Mouse (Mus musculus): ENCODE results near the gene Pigk.

Gene Pigk

DNA sequence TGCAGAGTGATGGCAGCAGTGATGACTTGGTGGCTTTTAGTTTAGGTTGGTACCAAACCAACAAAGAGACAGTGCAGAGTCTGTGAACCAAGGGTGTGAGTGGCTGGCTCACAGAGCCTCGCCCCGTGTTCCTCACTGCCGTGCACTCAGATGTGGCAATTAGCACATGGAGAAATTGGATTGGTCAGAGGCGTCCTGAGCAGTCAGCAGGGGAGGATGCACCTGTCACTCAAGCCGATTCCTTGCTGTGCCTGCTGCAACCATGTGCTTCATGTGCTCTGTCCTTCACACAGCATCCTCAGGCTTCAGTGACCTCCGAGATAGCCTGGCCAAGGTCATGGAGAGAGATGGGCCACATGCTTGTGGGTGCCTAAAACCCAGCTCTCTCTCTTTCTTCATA is 14.3 kb downstream of the Pigk start:
- in situ Hi-C loops (cut with MboI, MseI): loop anchor here (25.0 kb wide), 1 partner anchor 466 kb away; the partner anchor contains the start of gene Nexn

DNA sequence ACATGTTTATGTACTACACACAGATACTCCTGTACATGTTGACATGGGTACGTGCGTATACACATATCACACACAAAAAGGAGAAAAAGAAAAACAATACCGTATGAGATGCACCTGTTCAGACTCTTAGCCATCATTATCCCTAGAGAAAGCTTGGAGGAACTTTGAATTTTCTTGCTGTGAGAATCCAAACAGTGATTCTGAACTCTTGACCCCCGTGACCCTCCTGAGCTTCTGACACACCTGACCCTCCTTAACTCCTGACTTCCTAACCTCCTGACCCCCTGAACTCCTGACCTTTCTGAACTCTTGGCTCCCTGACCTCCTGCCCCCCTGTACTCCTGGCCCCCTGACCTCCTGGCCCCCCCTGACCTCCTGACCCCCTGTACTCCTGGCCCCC is 19.1 kb downstream of the Pigk start:
- in situ Hi-C loops (cut with MboI, MseI): loop anchor here (25.0 kb wide), 1 partner anchor 471 kb away; the partner anchor contains the start of gene Nexn

DNA sequence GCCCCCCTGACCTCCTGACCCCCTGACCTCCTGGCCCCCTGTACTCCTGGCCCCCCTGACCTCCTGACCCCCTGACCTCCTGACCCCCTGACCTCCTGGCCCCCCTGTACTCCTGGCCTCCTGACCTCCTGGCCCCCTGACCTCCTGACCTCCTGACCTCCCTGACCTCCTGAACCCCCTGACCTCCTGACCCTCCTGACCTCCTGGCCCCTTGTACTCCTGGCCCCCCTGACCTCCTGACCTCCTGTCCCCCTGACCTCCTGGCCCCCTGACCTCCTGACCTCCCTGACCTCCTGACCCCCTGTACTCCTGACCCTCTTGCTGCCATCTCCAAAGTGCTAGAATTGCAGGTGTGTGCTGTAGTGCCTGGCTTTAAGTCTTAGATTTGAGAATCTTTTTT is 19.6 kb downstream of the Pigk start:
- in situ Hi-C loops (cut with MboI, MseI): loop anchor here (25.0 kb wide), 1 partner anchor 471 kb away; the partner anchor contains the start of gene Nexn

DNA sequence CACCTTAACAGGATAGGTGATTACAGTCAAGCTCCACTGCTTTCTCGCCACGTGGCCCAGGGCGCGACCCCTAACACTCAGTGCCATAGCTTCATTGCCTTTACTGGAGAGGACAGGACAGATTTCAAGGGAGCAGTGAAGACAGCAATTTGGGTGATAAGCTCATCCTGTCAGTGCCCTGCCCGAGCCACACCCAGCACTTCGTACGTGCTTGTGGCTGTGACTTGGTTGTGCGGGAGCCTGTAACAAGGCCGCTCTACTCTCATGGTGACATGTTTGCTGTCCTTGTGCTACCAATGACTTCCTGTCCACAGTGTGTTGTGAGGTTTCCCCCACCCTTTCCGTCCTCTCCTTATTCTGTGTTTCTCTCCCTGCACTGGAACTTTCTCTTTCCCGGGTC is 20.2 kb downstream of the Pigk start:
- in situ Hi-C loops (cut with MboI, MseI): loop anchor here (25.0 kb wide), 1 partner anchor 472 kb away; the partner anchor contains the start of gene Nexn

DNA sequence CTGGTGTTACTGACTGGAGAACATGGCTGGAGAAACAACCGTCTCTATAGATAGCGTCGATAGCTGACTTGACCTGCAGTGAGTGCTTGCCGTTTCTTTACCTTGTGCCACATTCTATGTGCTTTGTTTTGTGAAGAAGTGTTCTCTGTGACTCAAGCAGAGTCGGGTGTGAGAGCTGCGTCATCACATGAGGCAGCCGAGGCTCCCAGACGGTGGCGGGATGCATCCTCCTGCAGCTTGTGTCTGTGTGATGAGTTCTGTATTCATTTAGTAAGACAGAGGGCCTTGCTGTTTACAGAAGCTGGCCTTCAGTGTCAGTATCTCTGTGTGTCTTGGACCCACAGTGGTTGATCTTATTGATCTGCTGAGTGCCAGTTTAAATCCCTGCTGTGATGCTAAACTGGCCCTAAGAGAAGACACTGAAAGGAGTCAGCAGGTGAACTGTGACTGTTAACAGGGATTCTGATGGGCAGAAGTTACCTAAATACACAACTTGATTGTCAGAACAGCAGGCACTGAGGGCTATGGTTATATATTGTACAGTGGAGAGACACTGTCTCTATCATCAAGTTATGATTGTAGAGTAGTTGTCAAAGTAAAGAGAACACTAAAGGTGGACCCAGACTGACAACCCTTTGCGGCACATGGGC is 21.8 kb downstream of the Pigk start:
- in situ Hi-C loops (cut with MboI, MseI): loop anchor here (25.0 kb wide), 1 partner anchor 473 kb away; the partner anchor contains the start of gene Nexn

DNA sequence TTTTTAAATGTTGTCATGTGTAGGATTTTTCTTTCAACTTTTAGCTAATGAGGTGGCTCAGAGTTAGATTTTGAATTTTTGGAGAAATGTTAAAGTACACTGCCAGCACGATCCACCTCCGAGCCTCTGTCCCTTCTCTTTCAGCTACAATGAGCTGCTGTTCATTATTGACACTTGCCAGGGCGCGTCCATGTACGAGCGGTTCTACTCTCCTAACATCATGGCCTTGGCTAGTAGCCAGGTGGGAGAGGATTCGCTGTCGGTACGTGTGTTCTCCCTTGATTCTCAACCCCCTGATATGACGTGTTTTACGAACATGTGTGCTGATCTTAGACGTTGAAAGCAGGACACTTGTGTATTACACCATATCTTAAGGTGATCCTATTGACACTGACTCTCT is 30.4 kb downstream of the Pigk start:
- in situ Hi-C loops (cut with MboI, MseI): loop anchor here (25.0 kb wide), 1 partner anchor 482 kb away; the partner anchor contains the start of gene Nexn

DNA sequence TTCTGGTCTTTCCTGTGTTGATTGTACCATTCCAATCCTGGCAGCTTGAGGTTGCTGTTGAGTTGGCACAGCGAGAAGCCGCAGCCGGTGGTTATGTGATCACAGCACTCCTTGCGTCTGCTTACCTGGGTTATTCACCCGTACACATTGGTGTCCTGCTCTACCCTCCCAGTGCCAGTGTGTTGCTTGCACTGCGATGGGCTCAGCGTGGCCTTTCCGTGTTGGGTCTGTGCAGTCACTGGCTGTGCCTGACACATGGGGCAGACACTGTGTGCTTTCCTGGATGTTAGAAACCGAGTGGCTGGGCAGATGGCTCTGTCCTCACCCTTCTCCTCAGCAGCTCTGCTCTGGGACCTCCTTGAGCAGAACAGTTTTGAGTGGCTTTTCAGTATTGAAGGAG is 31.7 kb downstream of the Pigk start:
- in situ Hi-C loops (cut with MboI, MseI): loop anchor here (5.0 to 25.0 kb wide), 2 partner anchors 273 to 483 kb away; partner anchors contain the start of gene Nexn

DNA sequence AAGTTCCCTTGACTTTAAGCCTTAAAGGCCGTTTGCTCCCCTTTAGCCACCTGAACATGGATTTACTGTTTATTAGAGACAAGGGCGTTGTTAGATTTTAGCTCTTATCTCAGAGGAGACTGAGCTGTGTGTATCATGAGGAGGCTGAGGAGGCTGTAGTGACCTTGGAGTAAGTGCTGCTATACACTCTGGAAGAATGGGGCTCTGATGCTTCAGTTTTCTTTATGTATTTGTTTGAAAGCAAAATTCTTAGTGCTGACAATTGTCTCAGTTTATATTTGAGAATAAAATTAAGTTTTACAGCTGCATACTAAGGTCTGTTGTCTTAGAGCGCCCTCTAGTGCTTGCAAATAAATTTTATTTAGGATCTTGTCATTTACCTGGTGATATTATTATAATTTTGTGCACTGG is 35.6 kb downstream of the Pigk start:
- in situ Hi-C loops (cut with MboI, MseI): loop anchor here (5.0 to 25.0 kb wide), 2 partner anchors 277 to 487 kb away; partner anchors contain the start of gene Nexn

DNA sequence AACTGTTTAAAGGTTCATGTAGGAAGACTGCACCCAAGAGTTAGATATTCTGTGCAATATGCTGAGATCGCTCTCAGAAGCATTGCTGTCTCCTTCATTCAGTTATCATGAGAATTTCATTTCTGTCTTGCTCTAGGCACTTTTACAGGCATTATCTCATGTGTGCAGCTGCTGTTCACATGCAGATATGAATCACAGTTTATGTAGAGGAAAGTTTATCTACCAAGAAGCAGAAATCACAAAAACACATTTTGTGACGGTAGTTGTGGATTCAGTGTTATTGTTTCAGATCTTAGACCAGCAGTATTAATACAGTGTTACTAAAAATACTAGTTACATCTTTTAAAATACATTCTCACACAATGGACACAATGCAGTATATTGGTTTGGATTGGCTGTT is 36.0 kb downstream of the Pigk start:
- in situ Hi-C loops (cut with MboI, MseI): loop anchor here (5.0 to 25.0 kb wide), 3 partner anchors 278 to 488 kb away; partner anchors contain the start of gene Nexn

DNA sequence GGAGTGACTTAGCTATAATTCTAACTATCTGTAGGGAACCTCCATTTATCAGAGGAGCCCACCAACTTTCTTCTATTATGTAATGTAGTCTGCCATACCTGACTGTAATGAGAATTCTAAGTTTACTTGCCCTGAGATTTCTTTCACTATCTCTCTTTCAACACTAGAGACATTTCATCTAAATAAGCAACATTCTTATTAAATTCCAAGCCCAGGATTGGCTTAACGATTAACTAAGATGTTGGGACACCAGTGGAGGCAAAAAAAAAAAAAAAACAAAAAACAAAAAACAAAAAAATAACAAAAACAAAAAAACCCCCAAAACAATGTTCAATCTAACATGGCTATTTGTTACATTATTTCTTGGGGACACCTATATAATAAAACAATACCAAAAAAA is 39.0 kb downstream of the Pigk start:
- in situ Hi-C loops (cut with MboI, MseI): loop anchor here (10.0 kb wide), 1 partner anchor 378 kb away; no protein-coding TSS in a partner anchor

DNA sequence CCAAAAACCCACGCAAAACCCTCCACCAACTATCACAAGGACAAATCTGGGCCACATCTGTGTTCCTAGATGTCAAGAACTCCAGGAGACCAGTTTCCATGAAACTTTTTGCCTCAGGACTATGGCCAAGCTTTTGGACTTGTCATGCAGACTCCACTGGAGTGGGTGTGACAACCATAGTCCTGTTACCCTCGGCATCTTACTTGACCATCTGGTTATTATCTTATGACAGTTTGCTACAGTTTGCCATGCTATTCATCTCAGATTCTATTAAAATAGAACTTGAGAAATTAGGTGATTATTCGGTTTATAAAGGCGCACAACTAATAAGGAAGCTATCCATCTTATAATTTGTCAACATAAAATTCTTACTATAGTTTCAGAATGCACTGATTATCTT is 39.4 kb downstream of the Pigk start:
- in situ Hi-C loops (cut with MboI, MseI): loop anchor here (10.0 kb wide), 1 partner anchor 379 kb away; no protein-coding TSS in a partner anchor

DNA sequence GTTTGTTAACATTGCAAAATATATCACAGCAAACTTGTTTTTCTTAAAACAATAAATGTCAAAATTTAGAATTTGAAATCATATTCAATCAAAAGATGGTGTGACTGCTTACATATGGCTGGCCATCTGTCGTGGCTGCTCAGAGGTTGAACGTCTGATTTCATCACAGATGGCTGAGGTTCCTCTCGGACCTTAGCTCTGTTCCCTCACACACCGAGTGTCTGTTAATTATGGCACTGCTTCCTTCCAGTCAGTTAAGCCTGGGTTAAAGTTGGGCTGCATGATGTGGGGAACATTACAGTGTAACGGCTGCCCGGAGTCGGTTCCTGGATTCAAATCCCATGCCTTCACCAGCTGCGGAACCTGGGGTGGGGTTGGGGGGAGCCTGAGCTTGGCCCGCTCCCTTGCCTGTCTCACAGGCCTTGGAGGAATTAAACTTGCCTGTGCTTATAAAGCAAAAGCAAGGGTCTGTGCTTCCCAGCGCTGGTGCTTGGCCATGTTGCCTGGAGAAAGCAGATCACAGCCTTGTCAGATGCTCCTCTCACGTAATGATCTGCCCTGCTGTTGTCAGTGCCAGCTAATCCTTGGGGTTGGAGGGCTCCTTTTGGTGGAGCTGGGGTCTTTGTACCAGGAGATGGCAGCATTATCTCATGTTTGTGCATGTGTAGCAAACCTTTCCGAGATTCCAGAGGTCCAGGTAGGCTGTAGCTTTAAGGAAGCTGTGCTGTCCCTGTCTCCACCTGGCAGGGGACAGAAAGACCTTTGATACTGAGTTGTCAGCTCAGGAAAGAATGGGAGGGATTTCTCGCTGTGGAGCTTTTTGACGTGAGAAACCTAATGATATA is 40.2 kb downstream of the Pigk start:
- in situ Hi-C loops (cut with MboI, MseI): loop anchor here (10.0 kb wide), 1 partner anchor 379 kb away; no protein-coding TSS in a partner anchor

DNA sequence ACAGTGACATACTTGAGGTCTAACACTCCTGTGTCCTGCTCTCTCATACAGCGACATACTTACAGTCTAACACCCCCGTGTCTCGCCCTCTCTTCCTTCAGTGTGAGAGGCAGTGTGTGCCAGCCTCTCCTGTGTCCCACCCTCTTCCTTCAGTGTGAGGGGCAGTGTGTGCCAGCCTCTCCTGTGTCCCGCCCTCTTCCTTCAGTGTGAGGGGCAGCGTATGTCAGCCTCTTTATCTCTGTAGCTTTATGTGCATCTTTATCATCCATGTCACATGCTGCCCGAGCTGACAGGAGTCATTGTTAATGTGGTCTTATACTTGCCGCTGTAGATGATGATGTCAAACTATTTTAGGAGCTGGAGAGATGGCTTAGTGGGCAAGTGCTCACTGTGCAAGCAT is 41.6 kb downstream of the Pigk start:
- in situ Hi-C loops (cut with MboI, MseI): loop anchor here (10.0 kb wide), 1 partner anchor 381 kb away; no protein-coding TSS in a partner anchor

DNA sequence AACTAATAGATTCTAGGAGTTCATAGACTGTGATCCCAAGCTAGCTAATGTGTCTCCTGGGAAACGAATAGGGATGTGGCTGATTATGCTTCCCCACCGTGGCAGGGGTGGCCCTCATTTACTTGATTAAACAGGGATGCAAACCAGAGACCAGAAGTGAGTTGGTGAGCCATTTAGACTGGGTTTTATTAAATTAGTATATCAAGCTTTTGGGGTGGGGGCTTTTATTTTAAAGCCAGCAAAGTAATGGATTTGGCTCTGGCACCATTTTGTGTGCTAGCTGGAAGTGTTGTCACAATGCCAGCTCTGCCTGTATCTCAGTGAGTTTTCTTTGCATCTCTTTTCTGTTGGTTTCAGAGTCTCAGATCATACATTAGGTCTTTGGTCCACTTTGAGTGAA is 43.0 kb downstream of the Pigk start:
- in situ Hi-C loops (cut with MboI, MseI): loop anchor here (10.0 kb wide), 1 partner anchor 382 kb away; no protein-coding TSS in a partner anchor

DNA sequence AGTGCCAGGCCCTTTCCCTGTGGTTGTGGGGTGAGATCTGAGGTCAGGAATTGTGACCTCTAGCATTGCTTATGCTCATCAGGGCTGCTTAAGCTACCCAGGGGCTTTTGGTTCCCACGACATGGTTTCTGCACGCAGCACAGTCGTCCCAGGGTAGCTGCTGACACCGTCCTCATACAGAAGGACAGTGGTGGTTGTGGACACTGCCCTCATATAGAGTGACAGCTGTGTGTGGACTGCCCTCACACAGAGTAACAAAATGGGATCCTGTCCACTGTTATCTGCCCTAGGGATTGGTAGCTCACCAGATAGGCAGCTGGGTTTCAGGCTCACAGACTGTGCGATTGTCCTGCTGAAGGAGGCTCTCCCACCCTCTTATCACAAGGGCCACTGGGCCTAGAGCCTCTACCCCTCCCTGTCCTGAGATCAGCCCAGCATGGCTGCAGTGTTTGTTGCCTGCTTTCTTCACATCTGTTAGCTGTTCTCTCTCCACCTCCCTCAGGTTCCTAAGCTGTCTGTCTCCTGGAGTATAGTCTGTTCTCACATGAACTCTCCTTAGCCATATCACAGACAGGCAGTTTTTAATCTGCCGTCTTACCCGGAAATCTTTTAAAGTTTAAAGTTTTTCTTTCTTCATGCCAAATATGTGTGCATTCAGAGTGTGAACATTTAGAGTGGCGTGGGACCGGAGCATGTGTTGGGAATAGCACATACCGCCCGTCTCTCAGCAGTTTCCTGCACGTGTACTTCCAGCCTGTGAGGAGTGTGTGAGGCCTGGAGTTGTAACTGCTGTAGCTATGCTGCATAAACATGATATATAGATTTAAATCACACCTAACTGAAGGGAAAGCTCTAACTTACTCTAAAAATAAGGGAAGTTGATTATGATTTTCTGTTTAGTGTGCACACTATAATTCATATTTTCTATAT is 43.8 kb downstream of the Pigk start:
- in situ Hi-C loops (cut with MboI, MseI): loop anchor here (10.0 kb wide), 1 partner anchor 383 kb away; no protein-coding TSS in a partner anchor

DNA sequence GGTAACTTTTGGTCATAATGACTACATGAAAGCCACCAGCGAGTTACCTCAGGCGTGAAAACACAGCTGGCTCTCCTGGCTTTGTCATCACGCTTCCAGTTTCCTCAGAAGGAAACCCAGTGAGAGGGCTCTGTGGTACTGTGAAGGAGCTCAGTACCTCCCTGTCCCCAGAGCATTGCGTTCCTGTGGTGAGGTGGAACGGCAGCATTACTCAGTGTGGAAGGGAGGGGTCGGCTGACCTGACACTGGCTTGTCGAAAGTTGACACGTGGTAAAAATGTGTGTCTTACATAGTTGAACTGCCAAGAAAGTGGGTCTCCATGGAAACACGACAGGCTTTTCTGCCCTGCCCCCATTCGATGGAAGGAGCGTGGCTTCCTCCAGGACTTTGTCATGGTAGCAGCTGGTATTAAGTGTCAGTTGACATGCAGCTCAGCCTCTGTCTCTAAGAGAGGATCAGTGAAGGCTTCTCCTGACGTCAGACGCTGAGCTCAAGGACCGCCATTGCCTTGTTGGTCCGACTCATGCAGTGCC is 44.7 kb downstream of the Pigk start:
- in situ Hi-C loops (cut with MboI, MseI): loop anchor here (10.0 kb wide), 1 partner anchor 384 kb away; no protein-coding TSS in a partner anchor

DNA sequence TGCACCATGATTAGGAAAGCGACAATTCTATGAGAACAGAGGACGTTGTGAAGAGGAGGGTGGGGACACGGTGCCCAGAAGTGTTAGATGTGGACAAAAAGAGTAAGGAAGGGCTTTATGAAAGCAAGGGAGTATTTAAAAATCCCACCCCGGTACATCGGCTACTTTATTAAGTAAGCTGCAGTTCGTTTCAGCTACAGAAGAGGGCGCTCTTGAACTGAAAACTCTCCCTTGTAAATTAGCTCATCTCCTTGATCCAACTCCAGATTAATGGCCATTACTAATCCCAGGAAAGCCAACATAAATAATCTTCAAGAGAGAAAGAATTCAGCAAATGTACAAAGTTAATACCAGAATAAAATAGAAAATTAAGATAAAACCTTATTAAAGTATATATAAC is 47.2 kb downstream of the Pigk start:
- in situ Hi-C loops (cut with MboI, MseI): no loop called here

DNA sequence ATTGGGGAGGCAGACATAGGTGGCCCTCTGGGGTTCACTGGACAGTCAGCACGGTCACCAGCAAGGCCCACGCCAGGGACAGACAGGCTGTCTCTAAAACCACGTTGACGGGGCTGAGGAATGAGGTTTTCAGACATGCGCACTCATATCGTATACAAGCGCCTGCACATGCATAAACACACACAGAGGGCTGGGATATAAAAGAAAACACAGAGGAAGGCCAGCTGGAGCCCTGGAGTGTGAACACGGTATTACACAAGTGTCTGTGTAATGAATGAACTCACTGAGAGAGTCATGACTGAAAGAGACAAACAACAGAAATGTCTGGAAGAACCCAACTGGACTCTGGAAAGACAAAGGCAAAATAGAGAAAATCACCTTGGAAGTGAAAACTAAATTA is 47.8 kb downstream of the Pigk start:
- in situ Hi-C loops (cut with MboI, MseI): no loop called here

DNA sequence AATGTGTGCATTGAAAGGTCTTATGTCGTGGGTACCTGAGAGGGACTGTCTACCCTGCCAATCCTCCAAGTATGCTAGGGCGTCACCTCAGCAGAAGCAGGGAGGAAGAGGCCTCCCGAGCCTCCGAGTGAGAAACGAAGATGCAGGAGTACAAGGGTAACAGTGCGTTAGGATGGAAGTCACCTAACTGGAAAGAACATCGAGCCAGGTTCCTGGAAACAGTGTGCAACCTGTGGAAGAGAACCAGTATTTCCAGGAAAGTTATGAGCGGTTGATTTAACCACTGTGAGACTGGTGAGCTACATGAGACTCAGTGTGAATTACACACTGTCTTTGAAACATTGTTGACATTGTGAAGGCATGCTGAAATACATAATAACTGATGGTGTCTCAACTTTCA is 48.4 kb downstream of the Pigk start:
- in situ Hi-C loops (cut with MboI, MseI): no loop called here

DNA sequence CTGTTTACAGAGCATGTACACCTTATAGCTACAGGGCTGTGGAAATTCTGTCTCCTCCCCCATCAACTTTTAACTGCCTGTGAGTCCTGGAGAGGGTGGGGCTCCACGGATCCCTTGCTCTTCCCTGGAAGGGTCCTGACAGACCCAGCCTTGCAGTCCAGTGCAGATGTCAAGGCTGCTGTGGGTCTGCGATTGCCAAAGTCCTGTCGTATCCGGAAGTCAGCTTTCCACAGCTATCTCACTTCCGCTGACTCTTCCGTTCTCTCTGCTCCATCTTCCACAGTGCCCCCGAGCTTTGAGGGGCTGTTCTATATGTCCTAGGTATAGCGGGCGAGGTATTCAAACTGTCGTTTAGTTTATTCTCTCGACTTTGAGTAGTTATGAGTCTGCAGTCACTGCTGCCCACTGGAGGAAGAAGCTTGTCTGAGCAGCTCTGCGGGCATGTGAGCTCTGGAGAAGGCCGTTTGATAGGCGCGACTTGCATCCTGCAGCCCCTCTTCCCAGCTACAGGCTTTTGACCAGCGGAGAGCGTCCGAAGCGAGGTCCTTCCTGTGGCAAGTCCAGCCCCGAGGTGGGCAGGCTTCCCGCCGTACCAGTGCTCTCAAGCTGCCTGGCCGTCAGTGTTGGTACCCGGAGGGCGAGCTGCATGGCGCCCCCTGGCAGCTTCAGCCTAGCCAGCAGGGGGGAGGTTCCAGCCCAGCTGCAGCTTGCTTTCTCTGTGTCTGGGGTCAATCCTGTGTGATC is 49.4 kb downstream of the Pigk start:
- in situ Hi-C loops (cut with MboI, MseI): no loop called here

Measured in regulatory T cell (primary cell).